Mouse (Mus musculus) cortical plate, adult 2 months (tissue): Measurements from ENCODE around the gene Krt1. TPM values are rescaled to one million over a fixed set of nuclear protein-coding genes. Genes with fewer than 3 reads are reported as not detected.

Source experiments
- H3K27ac ChIP-seq: fragments of 200-500 bp; 2 replicates; pipeline ENCODE4 v1.5.1; 2012; ENCODE audit warnings: low read length, control low read depth, inconsistent platforms; ENCODE audit not compliant: insufficient read depth
- H3K4me1 ChIP-seq: fragments of 200-500 bp; 2 replicates; pipeline ENCODE4 v1.6.1; 2011; ENCODE audit warnings: low read length; ENCODE audit not compliant: control insufficient read depth, insufficient read depth
- H3K4me3 ChIP-seq: fragments of 200-500 bp; 2 replicates; pipeline ENCODE4 v1.5.1; 2011; ENCODE audit warnings: mild to moderate bottlenecking, low read length, control low read depth; ENCODE audit not compliant: insufficient read depth
- CTCF ChIP-seq: fragments of 200-500 bp; IDR thresholded peaks from 2 replicates; pipeline ENCODE4 v1.5.1; 2011; ENCODE audit warnings: mild to moderate bottlenecking, control low read depth, low read length; ENCODE audit not compliant: insufficient read depth; ENCODE audit errors: extremely low read depth
- POLR2A ChIP-seq: fragments of 200-500 bp; IDR thresholded peaks from 2 replicates; pipeline ENCODE4 v1.6.1; 2011; ENCODE audit warnings: mild to moderate bottlenecking, low read length, control low read depth; ENCODE audit not compliant: insufficient read depth; ENCODE audit errors: extremely low read depth
- polyA plus RNA-seq: library from polyadenylated mRNA; depleted of rRNA; stranded (reverse); fragments of >200 nt; gene quantifications from 2 replicates; pipeline ENCODE4 v1.2.3, GENCODE M21; 2012

Krt1 gene
- polyA plus RNA-seq, 1 experiment: 2.8 TPM

DNA sequence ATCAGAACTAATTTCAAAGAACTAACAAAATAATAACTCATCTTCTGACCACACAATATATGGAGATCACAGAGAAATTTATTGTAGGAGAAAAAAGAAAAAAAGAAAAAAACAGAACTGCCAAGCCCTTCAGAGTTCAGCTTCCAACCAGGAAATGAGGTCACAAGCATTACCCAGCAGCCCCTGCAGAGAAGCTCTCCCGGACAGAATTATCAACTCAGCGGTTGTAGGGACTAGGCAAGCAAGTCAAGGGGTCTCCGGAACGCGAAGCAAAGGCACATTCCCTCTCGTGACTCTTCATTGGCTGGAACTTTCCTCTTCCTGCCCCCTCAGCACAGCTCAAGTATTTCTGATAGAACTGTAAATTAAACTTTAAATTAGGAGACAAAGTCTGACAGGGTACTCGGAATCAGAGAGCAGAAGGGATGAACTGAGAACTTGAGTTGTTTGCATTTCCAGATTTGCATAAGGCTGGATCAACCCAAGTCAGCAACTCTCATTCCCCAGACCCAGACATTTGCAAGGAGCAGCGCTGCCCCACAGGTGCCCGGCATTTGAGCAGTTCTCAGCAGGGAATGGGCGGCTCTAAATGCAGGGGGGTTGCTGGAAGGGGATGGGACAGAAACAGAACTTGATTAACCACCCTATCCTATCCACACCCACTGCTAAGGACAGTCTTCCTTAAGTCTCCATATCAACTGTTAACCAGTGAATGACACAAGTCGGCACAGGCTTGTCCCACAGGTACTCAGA lies 8.3 kb upstream of the Krt1 start:
- no peak overlapping the region; the same call in 1 of the 2 replicates for H3K4me3 ChIP-seq
- H3K27ac ChIP-seq: no peak overlapping the region
- peaks cover 4% of the 10 kb centered on the region; the same call in 1 of the 2 replicates for H3K4me1 ChIP-seq
- no peak for TF ChIP-seq CTCF
- TF ChIP-seq POLR2A: no peak

DNA sequence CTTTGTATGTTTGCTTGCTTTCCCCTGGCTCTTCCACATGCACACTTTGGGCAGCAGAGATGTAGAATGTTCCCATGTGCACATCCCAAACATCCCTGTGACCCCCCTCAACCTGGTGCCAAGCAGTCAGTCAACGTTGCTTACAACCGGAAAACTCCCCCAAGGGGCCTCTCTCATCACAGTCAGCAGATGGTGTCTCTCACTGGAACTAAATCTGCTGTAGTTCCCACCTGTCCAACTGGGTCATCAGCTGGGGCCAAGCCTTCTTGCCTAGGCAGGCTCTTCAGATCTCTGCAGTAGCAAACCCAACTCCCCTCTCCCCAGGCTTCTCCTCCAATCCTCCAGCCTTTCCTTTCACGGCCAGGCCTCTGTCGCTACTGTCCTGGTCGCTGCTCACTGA lies 6.1 kb upstream of the Krt1 start:
- H3K4me1 ChIP-seq: peaks cover 4% of the 10 kb centered on the region; the same call in 1 of the 2 replicates
- no peak overlapping the region for H3K4me3 ChIP-seq
- TF ChIP-seq CTCF (no peak), POLR2A (no peak)
- H3K27ac ChIP-seq: no peak overlapping the region

DNA sequence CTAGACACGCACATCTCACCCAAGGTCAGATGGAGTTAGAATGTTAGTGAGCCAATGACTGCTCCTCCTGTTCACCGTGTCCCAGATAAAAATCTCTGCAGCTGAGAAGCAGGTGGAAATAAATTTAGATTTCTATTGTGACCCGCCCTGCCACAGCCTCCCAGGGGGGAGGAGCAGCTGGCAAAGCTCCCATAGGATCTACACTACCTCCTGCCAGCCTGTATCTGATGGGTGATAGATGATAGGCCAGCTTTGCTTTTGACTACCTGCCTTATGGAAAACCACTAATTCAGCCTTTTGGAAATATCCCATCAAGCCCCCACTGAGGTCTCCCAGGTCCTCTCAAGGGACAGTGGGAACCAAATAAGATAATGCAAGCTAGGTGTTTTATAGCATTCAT lies 5.1 kb upstream of the Krt1 start:
- Histone ChIP-seq H3K4me3 (no peak overlapping the region), H3K27ac (no peak overlapping the region), H3K4me1 (peaks cover 4% of the 10 kb centered on the region; the same call in 1 of the 2 replicates)
- TF ChIP-seq POLR2A (no peak), CTCF (no peak)

DNA sequence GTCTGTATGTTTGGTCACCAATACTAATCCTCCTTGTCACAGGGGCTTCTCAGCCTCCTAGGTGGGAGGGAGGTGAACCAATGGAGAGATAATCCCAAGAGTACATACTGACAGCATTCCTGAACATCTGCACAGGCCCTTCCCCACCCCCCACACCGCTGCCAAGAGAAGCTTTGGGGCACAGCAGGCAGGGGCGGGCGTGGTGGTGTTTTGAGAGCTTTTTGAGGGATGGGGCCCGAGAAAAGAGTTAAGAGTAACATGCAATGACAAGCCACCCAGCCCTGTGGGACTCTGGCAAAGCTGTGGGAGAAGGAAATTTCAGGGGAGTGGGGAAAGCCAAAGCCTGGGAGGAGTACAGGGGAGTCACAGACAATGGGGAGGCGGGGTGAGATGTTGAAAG lies 3.7 kb upstream of the Krt1 start:
- Histone ChIP-seq H3K27ac (no peak overlapping the region), H3K4me1 (peaks cover 3% of the 10 kb centered on the region; the same call in 1 of the 2 replicates), H3K4me3 (no peak overlapping the region)
- TF ChIP-seq CTCF: no peak
- TF ChIP-seq POLR2A: no peak

DNA sequence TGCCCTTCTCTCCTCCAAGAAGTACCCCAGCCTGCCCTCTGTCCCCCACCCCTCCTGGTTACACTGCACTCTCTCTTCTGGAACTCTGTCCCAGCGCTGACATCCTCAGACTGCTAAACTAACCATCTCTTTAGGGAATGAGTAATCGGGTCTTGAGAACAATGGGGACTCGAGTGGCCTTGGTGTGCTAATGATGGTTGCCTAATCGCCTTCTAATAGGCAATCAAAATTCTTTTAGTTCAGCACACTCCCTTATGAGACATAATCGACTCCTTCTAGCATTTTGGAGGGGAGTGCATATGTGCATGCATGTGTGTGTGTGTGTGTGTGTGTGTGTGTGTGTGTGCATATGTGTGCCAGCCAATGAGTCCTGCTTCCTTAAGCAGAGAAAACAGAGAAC lies 2.0 kb upstream of the Krt1 start:
- Histone ChIP-seq H3K4me3 (no peak overlapping the region), H3K27ac (no peak overlapping the region), H3K4me1 (peaks cover 2% of the 10 kb centered on the region; the same call in 1 of the 2 replicates)
- TF ChIP-seq POLR2A (no peak), CTCF (no peak)

DNA sequence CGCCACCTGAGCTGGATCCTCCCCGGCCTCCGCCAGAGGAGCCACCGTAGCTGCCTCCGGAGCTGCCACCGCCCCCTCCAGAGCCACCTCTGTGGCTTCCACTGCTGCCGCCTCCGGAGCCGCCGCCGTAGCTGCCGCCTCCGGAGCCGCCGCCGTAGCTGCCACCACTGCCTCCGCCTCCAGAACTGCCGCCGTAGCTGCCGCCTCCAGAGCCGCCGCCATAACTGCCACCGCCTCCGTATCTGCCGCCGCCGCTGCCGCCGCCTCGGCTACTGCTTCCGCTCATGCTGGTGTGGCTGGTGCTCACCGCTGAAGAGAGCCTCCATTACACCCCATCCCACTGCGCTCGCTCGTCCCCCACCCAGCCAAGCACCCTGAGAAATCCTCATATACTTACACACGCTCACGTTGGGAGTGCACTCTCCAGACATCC lies 4.6 kb downstream of the Krt1 start:
- no peak for TF ChIP-seq POLR2A
- no peak for TF ChIP-seq CTCF
- Histone ChIP-seq H3K4me1 (peaks cover 2% of the 10 kb centered on the region; the same call in 1 of the 2 replicates), H3K27ac (peak overlapping the region; percentile 81), H3K4me3 (peak overlapping the region; percentile 36)

DNA sequence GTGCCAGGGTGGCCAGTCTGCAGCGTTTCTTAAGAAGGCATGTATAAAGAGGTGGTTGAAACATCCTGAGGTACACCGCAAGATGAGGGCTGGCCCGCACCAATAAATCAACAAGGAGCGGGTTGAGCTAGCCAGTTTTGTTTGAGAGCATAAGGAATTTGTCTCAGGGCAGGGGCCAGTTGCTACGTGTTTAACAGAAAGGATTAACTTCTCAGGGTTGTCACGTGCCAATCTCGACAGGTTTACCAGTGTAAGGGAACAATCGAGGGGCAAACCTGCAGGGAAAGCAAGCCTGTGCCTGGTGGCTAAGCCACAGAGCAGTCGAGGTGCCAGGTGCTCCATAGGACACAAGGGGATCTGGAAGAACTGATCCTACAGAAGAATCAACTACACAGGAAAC lies 7.4 kb downstream of the Krt1 start:
- TF ChIP-seq POLR2A (no peak), CTCF (no peak)
- Histone ChIP-seq H3K27ac (no peak overlapping the region), H3K4me1 (peaks cover 2% of the 10 kb centered on the region; the same call in 1 of the 2 replicates), H3K4me3 (no peak overlapping the region)

DNA sequence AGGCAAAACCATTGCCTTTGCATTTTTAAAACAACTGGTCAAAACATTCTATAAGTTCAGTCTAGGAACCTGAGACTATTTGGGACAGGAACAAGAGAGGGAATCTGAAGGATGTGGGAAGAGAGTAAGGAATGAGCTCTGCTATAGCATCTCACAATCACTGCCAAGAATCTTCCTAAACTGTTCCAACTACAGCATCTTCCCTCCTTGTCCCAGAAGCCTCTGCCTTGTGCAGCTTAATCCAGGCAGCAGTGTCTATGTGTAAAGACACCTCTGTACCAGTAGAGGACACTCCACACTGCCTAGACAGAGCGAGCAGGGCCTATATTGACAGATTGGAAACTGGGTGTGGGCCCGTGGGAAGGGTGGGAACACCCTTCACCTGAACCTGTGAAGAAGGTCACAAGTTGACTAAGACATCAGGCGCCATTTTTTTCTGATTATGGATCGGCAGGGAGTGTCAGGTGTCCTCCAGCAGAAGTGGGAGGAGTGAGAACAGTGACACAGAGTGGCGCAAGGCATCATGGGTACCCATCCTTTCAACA lies 15.7 kb downstream of the Krt1 start:
- Histone ChIP-seq H3K27ac (no peak overlapping the region), H3K4me3 (no peak overlapping the region), H3K4me1 (no peaks in the 10 kb centered on the region)
- TF ChIP-seq CTCF (peak; percentile 25; the same call in 1 of the 2 replicates), POLR2A (no peak)

DNA sequence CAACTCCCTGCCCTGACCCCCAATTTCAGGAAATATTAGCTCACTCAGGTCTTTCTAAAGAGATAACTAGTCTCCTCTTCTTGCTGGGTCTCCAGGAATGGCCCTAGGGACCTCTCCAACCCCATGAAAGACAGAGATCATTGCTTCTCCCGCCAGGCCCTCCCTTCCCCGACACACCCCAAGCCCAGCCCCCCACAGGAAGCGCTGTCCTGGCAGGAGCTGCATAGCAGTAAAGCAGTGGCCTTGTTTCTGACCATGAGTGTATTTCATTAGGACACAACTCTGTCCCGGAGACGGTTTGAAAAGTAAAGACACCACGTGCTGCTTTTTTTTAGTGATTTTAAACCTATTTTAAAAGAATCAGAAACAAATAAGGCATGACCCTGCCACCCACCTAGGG lies 17.5 kb downstream of the Krt1 start:
- Histone ChIP-seq H3K4me1 (no peaks in the 10 kb centered on the region), H3K4me3 (no peak overlapping the region), H3K27ac (no peak overlapping the region)
- TF ChIP-seq POLR2A: no peak
- no peak for TF ChIP-seq CTCF

DNA sequence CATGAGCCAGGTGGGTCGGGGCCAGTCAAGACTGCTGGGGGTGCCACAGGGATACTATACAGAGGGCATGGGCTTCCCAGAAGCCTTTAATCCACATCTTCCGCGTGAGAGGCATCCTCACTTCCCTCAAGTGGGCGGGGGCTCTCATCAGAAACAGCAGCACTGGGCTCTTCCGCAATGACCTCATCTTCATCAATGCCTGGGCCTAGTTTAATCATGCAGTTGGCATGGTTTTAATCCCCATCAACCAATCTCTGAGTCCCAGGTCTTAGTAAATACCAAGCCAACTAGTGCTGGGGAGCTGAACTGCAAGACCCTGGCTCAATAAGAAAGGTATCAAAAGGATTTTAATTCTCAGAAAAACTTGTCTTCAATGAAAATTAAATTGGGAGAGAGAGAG lies 21.2 kb downstream of the Krt1 start:
- no peak overlapping the region for H3K27ac ChIP-seq
- no peak for TF ChIP-seq POLR2A
- TF ChIP-seq CTCF: no peak
- no peaks in the 10 kb centered on the region for H3K4me1 ChIP-seq
- H3K4me3 ChIP-seq: no peak overlapping the region

DNA sequence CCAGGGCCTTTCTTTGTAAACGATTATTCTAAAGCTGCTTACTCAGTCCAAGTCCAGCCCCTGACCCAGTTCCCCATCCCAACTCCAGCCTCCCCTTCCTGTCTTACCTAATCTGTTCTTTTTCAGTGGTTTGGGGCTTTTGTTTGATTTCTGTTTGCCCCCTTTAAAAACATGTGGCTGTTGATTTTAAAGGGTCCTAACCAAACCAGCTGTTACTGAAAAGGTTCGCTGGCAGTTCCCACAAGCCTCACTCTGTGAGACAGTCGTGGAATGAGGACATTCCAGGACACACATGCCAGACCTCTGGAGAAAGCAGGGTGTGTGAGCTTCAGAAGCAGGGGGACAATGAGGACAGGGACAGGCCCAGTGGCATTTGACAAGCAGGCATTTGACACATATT lies 28.8 kb downstream of the Krt1 start:
- H3K4me1 ChIP-seq: no peaks in the 10 kb centered on the region
- no peak for TF ChIP-seq POLR2A
- no peak for TF ChIP-seq CTCF
- no peak overlapping the region for H3K27ac ChIP-seq
- no peak overlapping the region for H3K4me3 ChIP-seq
